Mouse (Mus musculus) kidney, embryonic 15.5 days (tissue): ENCODE data around the gene Msi1. TPM values are rescaled to one million over a fixed set of nuclear protein-coding genes. Genes with fewer than 3 reads are reported as not detected.

Source experiments
- ATAC-seq: fragments of 200-750 bp; cut with Nextera tagmentation; replicated peaks from 2 replicates; pipeline ENCODE4 v1.8.0; 2017; ENCODE audit warnings: moderate TSS enrichment; ENCODE audit not compliant: low FRiP score
- H3K27ac ChIP-seq: fragments of 300-500 bp; sonication (generic); 2 replicates; pipeline ENCODE4 v1.5.1; 2015; ENCODE audit warnings: mild to moderate bottlenecking, inconsistent platforms
- H3K27me3 ChIP-seq: fragments of 300-500 bp; sonication (generic); 2 replicates; pipeline ENCODE4 v1.6.1; 2015; ENCODE audit warnings: inconsistent platforms
- H3K36me3 ChIP-seq: fragments of 300-500 bp; sonication (generic); 2 replicates; pipeline ENCODE4 v1.6.1; 2015; ENCODE audit warnings: inconsistent platforms
- H3K4me1 ChIP-seq: fragments of 300-500 bp; sonication (generic); 2 replicates; pipeline ENCODE4 v1.6.1; 2015; ENCODE audit warnings: inconsistent platforms
- H3K4me2 ChIP-seq: fragments of 300-500 bp; sonication (generic); 2 replicates; pipeline ENCODE4 v1.6.1; 2015; ENCODE audit warnings: moderate library complexity, mild to moderate bottlenecking, inconsistent platforms
- H3K4me3 ChIP-seq: fragments of 300-500 bp; sonication (generic); replicated peaks from 2 replicates; pipeline ENCODE4 v1.5.1; 2015; ENCODE audit warnings: mild to moderate bottlenecking, inconsistent platforms
- H3K9ac ChIP-seq: fragments of 300-500 bp; sonication (generic); 2 replicates; pipeline ENCODE4 v1.6.1; 2015; ENCODE audit warnings: mild to moderate bottlenecking, inconsistent platforms
- H3K9me3 ChIP-seq: fragments of 300-500 bp; sonication (generic); replicated peaks from 2 replicates; pipeline ENCODE4 v1.6.1; 2016; ENCODE audit warnings: inconsistent platforms
- WGBS: fragments of 180-500 bp; shearing (Covaris S2); methylation state at CpG from one replicate; pipeline ENCODE4 v1.1.7; 2015; ENCODE audit warnings: mixed read lengths; 5-methylcytosine and 5-hydroxymethylcytosine counted together
- polyA plus RNA-seq: library from polyadenylated mRNA; unstranded; fragments of >200 nt; fragmentation: Nextera tagmentation; extraction: Ambion mirVana; gene quantifications from 2 replicates; pipeline ENCODE4 v1.2.1, GENCODE M21; 2015

Gene Msi1
- polyA plus RNA-seq, 1 experiment from 2014 or later: 22.0 TPM

DNA sequence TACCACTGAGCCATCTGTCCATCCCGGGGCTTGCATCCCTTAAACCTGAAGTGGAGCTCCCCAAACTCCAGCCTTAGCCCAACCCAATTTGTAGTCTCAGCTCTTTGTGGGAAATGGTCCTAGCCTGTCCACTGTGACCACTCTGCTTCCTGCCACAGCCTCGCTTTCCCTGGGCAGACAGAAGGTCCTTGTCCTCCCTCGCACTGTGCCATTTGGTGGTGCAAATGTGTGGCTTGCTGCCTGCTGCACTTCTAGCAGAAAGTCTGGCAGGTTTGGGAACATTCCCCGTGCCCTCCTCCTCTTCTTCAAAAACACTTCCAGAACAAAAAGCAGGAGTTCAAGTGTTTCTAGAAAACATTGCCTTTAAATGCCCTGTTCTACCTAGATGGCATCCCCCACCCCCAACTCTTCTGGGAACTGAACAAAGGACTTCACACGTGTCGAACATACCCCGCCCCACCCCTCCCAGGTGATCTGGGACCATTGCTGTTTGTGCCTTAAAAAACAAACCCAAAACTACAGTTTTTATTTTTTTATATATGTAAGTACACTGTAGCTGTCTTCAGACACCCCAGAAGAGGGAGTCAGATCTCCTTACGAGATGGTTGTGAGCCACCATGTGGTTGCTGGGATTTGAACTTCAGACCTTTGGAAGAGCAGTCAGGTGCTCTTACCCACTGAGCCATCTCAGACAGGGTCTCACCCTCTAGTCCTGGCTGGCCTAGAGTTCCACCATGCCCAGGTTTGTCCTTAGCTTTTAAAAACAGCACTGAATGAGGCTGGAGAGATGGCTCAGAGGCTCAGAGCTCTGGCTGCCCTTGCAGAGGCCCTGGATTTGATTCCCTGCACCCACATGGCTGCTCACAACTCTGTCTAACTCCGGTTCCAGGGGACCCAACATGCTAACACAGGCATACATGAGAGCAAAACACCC, 69.2 kb downstream of the Msi1 start:
- 41% methylated on average over 9 of the region's 9 CpGs for WGBS
- Histone ChIP-seq H3K4me2 (no peak overlapping the region), H3K4me3 (no peak overlapping the region), H3K4me1 (peaks cover 15% of the 10 kb centered on the region), H3K27me3 (no peaks in the 10 kb centered on the region), H3K9me3 (no peaks in the 10 kb centered on the region), H3K27ac (no peak overlapping the region), H3K9ac (no peak overlapping the region), H3K36me3 (no peaks in the 10 kb centered on the region)
- ATAC-seq: no peak

DNA sequence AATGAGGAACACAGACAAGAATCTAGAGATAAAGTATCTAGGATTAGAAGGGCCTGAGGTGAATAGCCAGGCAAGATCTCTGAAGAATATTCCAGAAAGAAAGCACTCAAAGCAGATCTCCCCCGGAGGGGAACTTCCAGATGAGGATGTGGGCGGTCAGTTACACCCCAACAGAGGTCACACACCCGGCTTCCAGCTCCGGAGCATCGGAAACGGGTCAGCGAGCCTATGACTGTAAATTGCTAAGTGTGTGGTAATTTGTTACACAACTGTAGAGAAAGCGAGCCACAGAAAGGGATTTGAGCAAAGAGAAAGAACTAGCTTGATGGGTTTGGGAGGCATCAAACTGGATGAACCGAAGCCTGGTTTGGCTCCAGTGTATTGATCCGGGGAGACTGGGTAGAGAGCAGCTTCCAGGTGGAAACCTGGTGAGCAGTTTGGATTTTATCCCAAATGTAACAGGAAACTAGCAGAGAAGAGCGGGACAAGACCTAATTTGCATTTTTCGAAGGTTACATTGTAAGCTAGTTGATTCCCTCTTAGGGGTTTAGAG, 71.1 kb downstream of the Msi1 start:
- Histone ChIP-seq H3K36me3 (no peaks in the 10 kb centered on the region), H3K9me3 (no peaks in the 10 kb centered on the region), H3K4me1 (peaks cover 9% of the 10 kb centered on the region), H3K27ac (no peak overlapping the region), H3K4me2 (no peak overlapping the region), H3K4me3 (no peak overlapping the region), H3K27me3 (no peaks in the 10 kb centered on the region), H3K9ac (no peak overlapping the region)
- 45% methylated on average over 12 of the region's 12 CpGs for WGBS
- no peak for ATAC-seq

DNA sequence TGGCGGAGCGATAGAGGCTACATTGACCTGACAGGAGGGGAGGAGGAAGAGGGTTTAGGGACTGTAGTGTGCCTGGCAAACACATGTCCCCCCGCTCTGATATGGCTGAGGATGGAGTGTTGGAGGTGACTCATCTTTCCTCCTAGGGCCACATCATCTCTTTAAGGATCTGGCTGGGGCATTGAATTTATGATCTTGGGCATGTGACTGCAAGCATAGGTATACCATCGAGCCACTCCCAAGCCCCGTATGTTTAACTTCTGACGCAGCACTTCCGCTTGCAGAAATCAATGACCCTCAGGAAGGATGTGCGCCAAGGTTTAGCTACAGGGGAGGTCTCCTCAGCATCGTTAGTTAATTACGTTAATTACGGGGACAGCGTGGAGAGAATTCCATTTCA, 73.6 kb downstream of the Msi1 start:
- no peaks in the 10 kb centered on the region for H3K9me3 ChIP-seq
- 61% methylated on average over 12 of the region's 12 CpGs for WGBS
- no peaks in the 10 kb centered on the region for H3K36me3 ChIP-seq
- H3K27me3 ChIP-seq: no peaks in the 10 kb centered on the region
- H3K27ac ChIP-seq: no peak overlapping the region
- no peak overlapping the region for H3K4me2 ChIP-seq
- no peak overlapping the region for H3K4me3 ChIP-seq
- H3K4me1 ChIP-seq: peaks cover 21% of the 10 kb centered on the region
- H3K9ac ChIP-seq: no peak overlapping the region
- no peak for ATAC-seq

Other genes starting within 250 kb of the Msi1 start
- 1.7 TPM in 2 replicates for gene Cabp1, start 235.2 kb upstream of the Msi1 start, polyA plus RNA-seq
- gene Pop5, start 193.8 kb upstream of the Msi1 start, polyA plus RNA-seq: 114 and 123 TPM in 2 replicates
- gene Rnf10, start 156.7 kb upstream of the Msi1 start, polyA plus RNA-seq: 134 and 142 TPM in 2 replicates
- gene Coq5, start 149.9 kb upstream of the Msi1 start, polyA plus RNA-seq: 51.0 and 51.2 TPM in 2 replicates
- gene Dynll1, start 128.6 kb upstream of the Msi1 start, polyA plus RNA-seq: 1,617 and 1,807 TPM in 2 replicates
- gene Srsf9, start 102.4 kb upstream of the Msi1 start, polyA plus RNA-seq: 301 and 315 TPM in 2 replicates
- 27.9 and 29.2 TPM in 2 replicates for gene Gatc, start 88.4 kb upstream of the Msi1 start, polyA plus RNA-seq
- 56.2 and 58.2 TPM in 2 replicates for gene Triap1, start 88.4 kb upstream of the Msi1 start, polyA plus RNA-seq
- 981 and 995 TPM in 2 replicates for gene Cox6a1, start 80.6 kb upstream of the Msi1 start, polyA plus RNA-seq
- 0.61 and 1.2 TPM in 2 replicates for gene Pla2g1b, start 36.7 kb downstream of the Msi1 start, polyA plus RNA-seq
- gene Sirt4, start 55.1 kb downstream of the Msi1 start, polyA plus RNA-seq: 24.6 and 25.0 TPM in 2 replicates
- gene Pxn, start 77.1 kb downstream of the Msi1 start, polyA plus RNA-seq: 51.7 and 56.1 TPM in 2 replicates
- 1,539 and 1,600 TPM in 2 replicates for gene Rplp0, start 129.9 kb downstream of the Msi1 start, polyA plus RNA-seq
- gene Gcn1l1, start 135.7 kb downstream of the Msi1 start, polyA plus RNA-seq: 44.3 and 49.3 TPM in 2 replicates
- gene Rab35, start 202.3 kb downstream of the Msi1 start, polyA plus RNA-seq: 16.0 and 16.2 TPM in 2 replicates